Mouse (Mus musculus) ZHBTc4 (cell line): ENCODE data around the gene Col2a1.

Experiments
- DNase-seq: peaks from one replicate; pipeline ENCODE4 v3.0.0-alpha.2; 2011; ENCODE audit warnings: low read depth, low spot score

The Col2a1 gene

GRCm38 (mm10) chr15:98003822-98004739 is at the start of gene Col2a1:
Gene Col2a1, minus strand, starts transcription at chr15:98004695.
- peak; percentile 63 for DNase-seq

DNA sequence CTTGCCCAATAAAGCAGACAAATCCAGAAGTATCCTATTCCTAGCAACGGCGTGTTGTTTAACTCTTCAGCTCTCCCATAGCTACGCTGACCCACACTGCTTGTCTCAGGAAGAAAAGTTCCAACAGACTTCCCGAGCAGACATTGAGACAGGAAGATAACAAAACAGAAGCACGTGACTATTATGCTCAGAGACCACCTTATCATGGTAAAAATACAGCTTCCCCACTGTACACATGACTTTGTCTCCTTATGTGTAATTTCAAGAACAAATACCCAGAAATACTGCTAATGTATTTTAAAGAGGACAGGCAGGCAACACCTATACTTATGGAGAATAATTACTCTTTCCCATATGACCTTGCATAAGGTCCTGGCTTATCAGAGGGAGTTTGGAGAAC is 47.2 kb upstream of the Col2a1 start:
- DNase-seq, result no peak

DNA sequence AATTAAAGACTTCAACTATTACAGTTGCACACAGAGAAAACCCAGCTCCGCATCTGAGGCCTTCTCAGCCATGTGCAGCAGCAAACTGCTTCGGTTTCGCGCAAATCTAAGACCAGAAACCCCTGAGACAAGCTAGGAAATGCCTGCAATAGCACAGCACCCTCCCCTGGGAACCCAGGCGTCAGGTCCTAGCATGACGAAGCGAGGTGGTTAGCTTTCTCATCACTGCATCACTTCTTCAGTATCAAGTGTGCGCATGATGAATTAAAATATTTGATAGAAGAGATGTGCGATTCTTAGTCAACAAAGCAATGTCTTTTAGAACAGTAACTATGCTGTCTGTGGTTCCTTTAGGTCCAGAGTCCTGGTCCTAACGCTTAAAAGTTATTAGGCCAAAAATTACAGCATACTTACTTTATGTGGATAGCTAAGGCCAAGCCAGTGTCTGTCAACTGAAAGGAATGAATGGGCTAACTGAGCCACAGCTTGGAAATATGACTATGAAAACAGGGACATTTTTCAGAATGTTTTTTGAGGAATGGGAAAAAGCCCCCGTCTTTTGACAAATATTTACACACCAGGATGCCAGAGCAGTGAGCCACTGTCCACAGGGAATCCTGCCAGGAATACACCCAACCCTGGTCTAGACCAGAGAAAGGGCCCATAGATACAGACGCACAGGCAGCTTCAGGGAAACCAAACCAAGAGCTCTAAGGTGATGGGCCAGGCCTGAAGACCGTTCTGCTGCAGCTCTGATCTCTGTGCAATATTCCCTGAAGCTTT is 44.6 kb upstream of the Col2a1 start:
- DNase-seq, result no peak

DNA sequence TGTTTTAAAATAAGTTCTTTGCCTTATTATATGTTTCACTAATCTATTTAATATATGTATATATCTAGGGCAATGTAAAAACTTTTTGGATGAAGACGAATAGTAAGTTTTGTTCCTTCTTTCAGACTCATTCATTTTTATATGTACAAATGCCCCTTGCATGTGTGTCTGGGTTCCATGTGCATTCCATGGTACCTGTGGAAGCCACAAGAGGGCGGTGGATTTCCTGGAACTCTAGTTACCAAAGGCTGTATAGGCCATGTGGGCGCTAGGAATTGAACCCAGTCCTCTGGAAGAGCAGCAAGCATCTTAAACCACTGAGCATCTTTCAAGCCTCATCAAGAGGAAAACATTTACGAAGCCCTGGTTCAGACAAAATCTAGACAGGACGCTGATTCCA is 39.9 kb upstream of the Col2a1 start:
- peak; percentile 32 for DNase-seq

DNA sequence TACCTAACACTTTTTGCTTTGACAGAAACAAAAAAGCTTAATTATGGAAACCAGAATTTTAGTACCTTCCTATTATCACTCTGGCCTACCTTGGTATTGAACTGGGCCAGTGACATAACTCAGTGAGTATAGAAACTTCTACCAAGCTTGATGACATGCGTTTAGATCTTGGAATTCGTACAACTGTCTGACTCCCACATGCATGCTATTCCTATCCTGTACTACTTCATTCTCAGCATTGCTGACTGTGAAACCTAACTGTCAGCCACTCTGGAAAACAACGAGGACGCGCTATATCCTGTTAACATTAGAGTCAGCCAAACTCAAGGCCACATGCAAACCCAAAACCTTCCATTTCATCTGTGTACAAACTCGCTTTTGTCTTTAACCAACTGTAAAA is 39.5 kb upstream of the Col2a1 start:
- DNase-seq, result no peak

GRCm38 (mm10) chr15:98042508-98042907 is 38.0 kb upstream of the Col2a1 start:
- DNase-seq, result no peak

DNA sequence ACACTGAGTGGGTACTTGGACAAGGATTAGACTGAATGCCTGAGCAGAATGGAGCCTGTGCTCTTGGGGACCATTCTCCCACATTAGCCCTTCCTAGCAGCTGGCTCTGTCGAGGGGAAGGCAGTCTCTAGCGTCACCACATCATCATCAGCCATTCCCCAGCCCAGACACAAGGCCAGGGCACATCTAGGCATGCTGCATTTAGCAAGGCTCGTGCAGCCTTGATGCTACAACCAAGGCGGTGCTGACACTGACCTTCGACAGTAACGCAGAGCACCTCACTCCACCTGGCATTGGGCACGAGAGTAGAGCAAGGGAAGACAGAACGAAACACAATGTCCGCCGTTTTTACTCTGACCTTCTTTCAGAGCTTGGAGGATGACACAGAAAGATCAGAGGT is 35.2 kb upstream of the Col2a1 start:
- DNase-seq, result no peak

DNA sequence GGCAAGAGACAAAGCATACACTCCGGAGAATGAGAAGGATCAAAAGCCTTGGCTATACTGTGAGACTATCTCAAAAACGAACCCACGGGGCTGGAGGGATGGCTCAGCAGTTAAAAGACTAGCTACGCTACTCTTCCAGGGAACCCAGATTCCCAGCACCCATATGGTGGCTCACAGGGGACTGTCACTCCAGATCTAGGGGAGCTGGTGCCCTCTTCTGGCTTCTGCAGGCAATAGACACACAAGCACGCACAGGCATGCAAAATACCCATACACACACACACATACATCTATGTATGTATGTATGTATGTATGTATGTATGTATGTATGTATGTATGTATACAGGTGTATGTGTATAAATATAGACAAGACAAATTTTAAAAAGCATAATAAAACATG is 32.1 kb upstream of the Col2a1 start:
- peak; percentile 45 for DNase-seq

DNA sequence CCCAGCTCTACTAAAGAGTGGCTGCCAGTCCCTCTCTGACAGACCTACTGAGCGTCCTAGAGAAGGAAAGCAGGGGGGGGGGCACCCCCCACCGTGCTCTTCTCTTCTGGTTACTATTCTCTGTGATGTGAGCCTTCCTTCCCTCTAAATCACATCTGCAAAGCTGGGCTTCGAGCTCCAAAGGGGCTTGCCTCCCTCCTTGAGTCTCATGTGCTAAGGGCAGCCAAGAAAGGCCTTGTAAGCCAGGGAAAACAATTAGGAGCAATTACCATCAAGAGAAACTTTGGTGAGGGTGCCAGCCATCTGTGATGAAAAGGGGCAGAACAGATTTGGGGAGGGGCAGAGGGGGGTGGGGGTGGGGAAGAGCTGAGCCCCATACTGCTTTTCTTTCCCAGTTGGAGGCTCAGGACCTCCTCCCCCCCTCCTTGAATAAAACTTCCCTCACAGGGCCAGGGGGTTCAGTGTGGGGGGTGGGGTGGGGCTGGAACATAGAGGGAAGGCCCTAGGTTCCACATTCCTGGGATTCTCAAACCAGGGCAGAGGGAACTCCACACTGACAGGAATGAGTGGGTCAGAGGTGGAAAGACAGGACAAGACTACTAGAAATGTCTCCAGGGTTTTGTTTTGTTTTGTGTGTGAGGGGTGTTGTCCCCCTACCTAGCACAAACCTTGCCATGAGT is 30.7 kb upstream of the Col2a1 start:
- peak; percentile 39 for DNase-seq

DNA sequence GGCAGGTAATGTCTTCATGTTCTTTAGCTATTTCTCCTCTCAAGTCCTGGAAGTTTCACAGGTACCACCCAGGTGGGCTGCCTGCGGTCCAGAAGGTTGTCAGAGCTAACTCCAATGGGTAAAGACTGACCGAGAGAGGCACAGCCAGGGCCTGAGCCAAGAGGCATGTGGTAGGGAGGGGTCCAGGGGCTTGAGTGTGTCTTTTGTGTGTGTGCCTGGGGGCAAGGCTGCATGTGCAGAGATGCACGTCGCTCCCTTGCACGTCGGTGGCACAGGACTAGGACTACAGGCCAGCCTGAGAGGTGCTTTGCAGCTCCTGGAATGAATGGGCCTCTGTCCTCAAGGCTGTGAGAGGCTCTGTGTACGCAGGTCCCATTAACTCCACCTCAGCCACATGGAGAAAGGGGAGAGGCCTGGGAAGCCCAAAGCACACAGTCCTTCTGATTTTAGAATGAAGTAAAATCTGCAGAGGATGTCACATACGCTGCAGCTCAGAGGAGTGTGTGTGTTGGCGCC is 28.8 kb upstream of the Col2a1 start:
- DNase-seq, result no peak

- no peak for DNase-seq
Measured at GRCm38 (mm10) chr15:98029798-98030197, 25.3 kb upstream of the Col2a1 start.

DNA sequence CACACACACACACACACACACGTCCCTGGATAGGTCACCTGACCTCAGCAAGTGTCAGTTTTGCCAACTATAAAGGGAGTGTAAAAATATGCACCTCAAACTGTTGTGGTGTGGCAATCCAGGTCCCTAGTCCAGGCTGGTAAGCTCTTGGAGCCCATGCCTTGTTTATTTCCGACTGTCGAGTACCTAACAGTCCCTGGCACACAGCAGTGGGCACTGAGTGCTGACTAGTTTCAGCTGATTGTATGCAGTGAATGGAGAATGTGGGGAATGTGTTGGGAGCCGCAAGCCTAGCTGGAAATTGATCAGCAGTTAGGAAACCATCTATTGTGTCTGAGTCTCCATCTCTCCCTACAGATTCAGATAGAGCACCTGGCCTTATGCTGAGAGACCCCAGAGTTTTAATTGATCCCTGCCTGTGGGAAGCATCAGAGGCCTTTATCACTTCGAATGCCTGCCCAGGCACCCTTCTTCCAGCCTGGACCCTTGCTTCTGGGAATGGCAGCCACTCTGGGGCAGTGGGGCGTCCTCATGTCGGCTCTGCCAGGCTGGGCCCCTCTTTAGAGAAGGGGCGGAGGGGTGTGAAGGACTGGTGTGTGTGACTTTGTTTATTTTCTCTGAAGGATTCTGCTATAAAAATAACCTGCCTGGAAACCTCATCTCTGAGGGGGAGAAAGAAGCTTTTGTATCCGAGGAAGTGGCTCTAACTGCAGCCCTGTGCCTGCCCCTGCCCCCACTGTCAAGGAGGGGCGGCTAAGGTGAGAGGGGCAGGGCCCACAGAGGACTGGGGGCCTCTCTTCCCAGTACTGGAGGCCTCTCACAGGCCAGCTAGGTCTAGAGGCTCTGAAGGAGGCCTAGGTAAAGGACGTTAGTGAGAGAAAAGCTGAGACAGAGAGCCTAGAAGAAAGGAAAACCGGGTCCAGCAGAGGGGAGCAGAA is 22.7 kb upstream of the Col2a1 start:
- DNase-seq, result no peak

GRCm38 (mm10) chr15:98025611-98026010 is 21.1 kb upstream of the Col2a1 start:
- no peak for DNase-seq

DNA sequence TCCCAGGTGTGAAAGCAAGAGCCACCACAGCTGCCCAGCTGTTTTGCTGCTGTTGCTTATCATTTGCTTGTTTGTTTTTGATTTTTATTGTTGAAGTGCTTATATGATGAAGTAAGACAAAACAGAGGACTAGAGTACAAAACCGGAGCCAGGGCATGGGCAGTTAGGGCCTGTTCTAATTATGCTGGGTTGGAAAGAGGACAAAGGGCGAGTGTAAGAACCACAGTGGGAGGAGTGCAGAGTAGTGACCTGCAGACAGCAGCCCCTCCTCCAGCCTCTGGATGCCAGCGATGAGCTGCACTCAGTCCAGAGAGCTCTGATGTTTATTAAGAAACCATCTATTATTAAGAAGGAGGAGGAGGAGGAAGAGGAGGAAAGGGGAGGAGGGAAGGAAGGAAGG is 18.6 kb upstream of the Col2a1 start:
- DNase-seq, result no peak

GRCm38 (mm10) chr15:98021886-98022285 is 17.4 kb upstream of the Col2a1 start:
- no peak for DNase-seq

DNA sequence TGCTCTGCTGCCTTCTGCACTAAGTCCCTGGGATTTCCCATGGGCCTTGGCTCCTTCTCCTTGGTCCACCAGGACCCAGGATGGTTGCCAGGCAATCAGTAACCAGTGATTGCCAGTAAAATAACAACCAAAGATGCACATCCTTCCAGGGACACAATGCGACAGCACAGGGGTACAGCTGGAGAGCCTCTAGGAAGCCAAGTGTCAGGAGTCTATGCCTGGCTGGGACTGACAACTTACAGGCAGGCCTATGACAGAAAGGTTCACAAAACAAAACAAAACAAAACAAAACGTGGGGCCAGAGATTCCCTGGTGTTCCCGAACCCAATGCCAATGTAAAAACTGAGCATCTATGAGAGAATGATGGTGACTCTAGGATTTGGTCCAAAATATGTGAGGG is 14.6 kb upstream of the Col2a1 start:
- DNase-seq, result no peak

- DNase-seq, result peak; percentile 89
Measured at GRCm38 (mm10) chr15:98017925-98018324, 13.4 kb upstream of the Col2a1 start.

DNA sequence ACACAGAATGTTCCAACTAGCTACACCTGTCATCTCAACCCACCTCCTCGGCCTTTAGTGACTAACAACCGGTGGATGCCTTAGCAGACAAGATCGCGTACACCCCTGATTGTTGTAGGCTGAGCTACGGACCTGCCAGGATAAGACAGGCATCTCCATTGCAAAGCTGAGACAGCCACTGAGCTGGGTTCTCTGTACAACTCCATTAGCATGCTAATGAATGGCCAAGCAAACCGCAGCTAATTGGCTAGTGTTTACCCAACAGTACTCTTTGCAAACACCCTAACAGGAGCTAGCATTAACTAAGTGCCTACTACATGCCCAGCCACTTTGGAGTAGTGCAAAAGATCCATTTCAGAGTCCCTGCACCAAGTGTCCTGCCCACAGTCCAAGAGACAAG is 8.3 kb upstream of the Col2a1 start:
- DNase-seq, result no peak

GRCm38 (mm10) chr15:98005181-98005580 is 686 bp upstream of the Col2a1 start:
- DNase-seq, result no peak

DNA sequence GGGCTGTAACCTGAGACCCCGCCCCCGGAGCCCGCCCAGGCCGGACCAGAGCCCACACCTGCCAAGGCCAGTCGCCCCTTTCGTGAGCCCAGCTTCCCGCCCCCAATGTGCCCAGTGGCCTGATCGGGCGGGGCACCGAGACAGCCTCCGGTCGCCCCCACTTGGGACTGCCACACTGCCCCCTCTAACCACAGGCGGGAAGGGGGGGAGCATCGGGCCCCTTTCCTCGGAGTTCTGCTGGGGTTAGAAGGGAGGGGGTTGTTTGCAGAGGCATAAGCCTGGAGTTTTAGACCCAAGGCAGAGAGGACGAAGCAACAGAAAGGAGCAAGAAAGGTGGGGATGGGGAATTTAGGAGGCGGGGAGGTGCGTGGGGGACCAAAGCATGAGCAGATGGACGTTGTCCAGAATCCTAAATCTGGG is 255 bp upstream of the Col2a1 start:
- DNase-seq, result no peak
